Mouse (Mus musculus): ENCODE data around the gene Erbin. TPM values are rescaled to one million over a fixed set of nuclear protein-coding genes. Genes with fewer than 3 reads are reported as not detected.

Erbin gene
- total RNA-seq, 2 experiments from 2014 or later, result 37.5 to 39.2 TPM

DNA sequence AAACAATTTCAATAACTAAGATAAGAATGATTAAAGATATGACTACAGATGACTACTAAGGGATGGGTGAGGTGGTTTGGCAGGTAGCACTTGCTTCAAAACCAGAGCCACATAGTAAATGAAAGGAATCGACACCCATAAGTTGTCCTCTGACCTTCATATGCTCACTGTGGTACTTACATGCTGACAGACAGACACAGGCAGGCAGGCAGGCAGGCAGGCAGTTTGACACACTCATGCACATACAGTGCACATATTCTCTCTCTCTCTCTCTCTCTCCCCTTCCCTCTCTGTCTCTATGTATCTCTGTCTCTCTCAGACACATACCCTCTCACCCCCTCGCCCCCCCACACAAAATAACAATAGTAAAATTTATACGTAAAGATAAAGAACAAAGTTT is 10.4 kb downstream of the Erbin start:
- Histone ChIP-seq H3K27ac (no peak overlapping the region), H3K4me3 (no peak overlapping the region)
- no peak for TF ChIP-seq CTCF (IDR thresholded peaks at IDR 0.05)
- intact Hi-C loops (cut with DNase I), result no loop called here
- DNase-seq (ENCODE audit: extremely low spot score in 1 of 2, low spot score in 2 of 2), result no peak

DNA sequence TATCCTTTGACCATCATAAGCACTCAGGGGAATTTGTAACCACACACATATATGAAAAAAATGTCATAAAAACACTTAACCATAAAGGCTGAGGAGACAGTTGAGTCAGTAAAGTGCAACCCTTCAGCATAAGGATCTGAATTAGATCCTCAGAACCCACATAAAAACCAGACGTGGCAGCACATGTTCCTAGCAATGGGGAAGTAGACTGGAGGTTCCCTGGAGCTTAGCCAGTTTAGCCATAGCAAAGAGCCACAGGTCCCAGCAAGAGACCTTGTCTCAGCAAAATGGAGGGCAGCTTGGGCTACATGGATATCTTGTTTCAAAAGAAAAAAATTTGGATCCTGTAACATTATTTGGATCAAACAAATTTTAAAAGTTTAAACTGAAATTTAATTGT is 20.3 kb downstream of the Erbin start:
- intact Hi-C loops (cut with DNase I), result no loop called here

DNA sequence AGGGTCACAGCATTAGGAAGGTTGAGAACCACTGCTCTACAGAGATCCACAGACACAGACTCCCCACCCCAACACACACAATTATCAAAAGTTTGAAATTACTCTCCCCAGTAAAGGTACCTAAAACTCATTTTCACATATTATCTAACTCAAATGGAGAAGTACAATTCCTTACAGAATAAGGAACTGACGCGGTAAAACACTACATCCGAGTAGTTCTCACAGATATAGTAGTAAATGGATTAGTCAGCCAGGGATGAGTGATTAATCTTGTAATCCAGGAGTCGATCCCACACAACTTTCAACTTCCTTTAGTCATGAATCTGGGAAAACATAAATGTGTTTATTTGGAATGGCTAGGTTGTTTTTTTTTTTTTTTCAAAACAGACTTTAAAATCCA is 22.7 kb downstream of the Erbin start:
- intact Hi-C loops (cut with DNase I), result no loop called here
- no peak for TF ChIP-seq CTCF (IDR thresholded peaks at IDR 0.05)
- no peak for DNase-seq (ENCODE audit: extremely low spot score in 1 of 2, low spot score in 2 of 2)
- Histone ChIP-seq H3K27ac (no peak overlapping the region), H3K4me3 (no peak overlapping the region)

More for the DNA sequence above, 20.3 kb downstream of the Erbin start:
- TF ChIP-seq CTCF (IDR thresholded peaks at IDR 0.05), result no peak
- H3K4me3 ChIP-seq, result no peak overlapping the region
- DNase-seq (ENCODE audit: extremely low spot score in 1 of 2, low spot score in 2 of 2), result no peak
- H3K27ac ChIP-seq, result no peak overlapping the region

DNA sequence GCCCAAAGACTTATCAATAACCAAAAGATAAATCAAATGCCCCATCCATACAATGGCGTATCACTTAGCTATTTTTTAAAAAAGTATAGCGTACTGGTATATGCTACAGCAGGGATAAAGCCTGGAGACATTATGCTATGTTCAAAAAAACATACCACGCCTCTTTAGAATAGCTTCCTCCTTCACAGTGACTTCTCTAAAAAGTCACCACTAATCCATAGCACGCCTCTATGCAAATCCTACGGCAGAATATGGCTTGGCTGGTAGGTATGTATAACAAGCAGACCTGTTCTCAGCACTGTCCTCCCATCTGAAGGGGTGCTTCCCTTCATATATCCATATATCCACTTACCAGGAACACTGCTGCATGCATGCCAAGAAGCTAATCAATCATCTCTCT is 27.2 kb downstream of the Erbin start:
- TF ChIP-seq CTCF (IDR thresholded peaks at IDR 0.05), result no peak
- intact Hi-C loops (cut with DNase I), result no loop called here
- DNase-seq (ENCODE audit: extremely low spot score in 1 of 2, low spot score in 2 of 2), result no peak
- Histone ChIP-seq H3K27ac (no peak overlapping the region), H3K4me3 (no peak overlapping the region)

DNA sequence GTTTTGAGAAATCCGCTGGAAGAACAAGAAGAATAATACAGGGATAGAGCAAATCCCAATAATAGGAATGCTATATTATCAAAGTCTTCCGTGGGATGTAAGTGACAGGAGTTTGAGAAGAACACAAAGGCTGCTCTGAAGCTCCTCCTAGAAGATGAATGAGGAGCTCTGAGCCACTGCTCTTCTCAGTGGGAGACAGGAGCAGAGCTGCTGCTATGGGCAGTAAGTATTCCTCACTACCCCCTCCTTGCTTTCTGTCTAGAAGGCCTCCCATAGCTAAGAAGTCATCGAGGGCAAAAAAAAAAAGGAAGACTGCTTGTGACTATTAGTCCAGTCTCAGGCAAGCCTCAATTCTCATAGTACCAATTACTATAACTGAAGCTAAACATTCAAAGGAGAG is 30.3 kb downstream of the Erbin start:
- DNase-seq (ENCODE audit: extremely low spot score in 1 of 2, low spot score in 2 of 2), result no peak
- TF ChIP-seq CTCF (IDR thresholded peaks at IDR 0.05), result no peak
- no peak overlapping the region for H3K27ac ChIP-seq
- no peak overlapping the region for H3K4me3 ChIP-seq
- intact Hi-C loops (cut with DNase I), result no loop called here

DNA sequence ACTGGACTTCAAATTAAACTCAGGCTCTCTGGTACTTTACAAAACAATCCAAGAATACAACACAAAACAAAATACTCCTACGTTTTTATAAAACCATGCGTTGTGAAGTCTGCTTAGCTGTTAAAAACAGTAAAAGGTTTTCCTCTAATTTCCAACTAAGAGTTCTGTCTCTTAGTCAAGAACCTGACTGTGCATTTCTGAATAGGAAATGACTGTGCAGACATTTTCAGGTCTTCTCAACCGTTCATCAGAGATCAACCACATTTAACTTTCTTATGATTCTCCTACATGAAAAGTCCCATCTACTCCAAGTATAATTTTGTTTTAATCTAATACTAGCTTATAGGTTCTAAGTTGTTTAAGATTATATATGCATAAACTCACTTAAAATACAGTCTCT is 33.8 kb downstream of the Erbin start:
- intact Hi-C loops (cut with DNase I), result no loop called here
- no peak for TF ChIP-seq CTCF (IDR thresholded peaks at IDR 0.05)
- DNase-seq (ENCODE audit: extremely low spot score in 1 of 2, low spot score in 2 of 2), result no peak
- Histone ChIP-seq H3K27ac (no peak overlapping the region), H3K4me3 (no peak overlapping the region)

DNA sequence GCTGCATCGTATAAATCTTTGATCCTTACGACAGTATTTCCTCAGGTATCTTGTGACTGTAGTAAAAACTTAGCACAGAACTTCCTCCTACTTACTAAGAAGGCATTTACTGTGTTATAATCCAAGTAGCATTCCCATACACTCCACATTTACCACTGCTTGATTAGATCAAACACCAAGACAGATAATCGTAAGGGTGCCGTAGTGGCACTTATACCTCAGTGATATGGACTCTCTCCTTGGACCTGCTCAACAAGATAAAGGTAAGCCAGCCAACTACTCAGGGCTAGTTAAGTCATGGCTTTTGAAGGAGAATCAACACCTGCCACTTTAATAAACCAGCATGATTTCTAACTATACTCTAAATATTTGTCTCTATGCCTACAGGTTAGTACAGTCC is 39.1 kb downstream of the Erbin start:
- TF ChIP-seq CTCF (IDR thresholded peaks at IDR 0.05), result no peak
- H3K4me3 ChIP-seq, result no peak overlapping the region
- DNase-seq (ENCODE audit: extremely low spot score in 1 of 2, low spot score in 2 of 2), result no peak
- no peak overlapping the region for H3K27ac ChIP-seq
- intact Hi-C loops (cut with DNase I), result no loop called here

DNA sequence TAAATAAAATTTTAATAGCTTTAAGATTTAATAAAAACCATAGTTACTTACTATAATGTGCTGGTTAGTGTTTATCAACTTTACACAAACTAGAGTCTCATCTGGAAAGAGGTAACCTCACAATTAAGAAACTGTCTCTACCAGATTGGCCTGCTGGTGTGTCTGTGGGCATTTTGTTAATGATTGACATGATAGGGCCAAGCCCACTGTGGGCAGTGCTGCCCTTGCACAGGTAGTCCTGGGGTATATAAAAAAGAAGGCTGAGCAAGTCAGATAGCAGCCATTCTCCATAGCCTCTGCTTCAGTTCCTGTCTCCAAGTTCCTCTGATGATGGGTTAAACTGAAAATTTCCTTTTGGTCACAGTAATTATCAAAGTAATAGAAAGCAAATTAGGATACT is 43.6 kb downstream of the Erbin start:
- H3K4me3 ChIP-seq, result no peak overlapping the region
- intact Hi-C loops (cut with DNase I), result no loop called here
- H3K27ac ChIP-seq, result no peak overlapping the region
- TF ChIP-seq CTCF (IDR thresholded peaks at IDR 0.05), result no peak
- DNase-seq (ENCODE audit: extremely low spot score in 1 of 2, low spot score in 2 of 2), result no peak

DNA sequence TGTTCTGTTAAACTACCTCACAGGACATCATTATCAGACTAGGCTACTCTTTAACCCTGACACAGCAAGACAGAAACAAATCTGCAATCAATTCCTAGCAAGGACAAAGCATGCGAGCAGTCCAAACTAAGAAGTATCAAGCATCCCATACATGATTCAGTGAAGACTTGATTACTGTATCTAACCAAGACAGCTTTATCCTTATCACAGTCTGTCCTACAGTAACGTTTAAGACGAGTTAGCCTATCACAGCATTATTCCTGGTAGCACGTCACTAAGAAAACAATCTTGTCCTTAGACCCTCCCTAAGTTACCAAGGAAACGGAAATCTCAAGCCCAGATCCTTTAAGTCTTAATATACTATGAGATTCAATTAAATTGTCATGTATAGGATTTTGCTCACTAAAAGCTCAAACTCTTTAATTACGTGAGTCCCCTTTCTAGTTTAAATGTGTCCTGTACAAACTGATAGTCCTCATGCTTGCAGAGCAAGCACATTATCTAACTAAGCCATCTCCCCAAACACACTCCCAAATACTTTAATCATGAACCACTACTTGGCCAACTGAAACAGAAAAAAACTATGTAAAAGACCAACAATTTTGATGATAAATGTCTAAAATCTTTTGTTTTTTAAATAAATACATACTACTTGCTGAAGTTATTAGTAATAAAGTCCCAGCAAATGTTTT is 44.3 kb downstream of the Erbin start:
- intact Hi-C loops (cut with DNase I), result no loop called here
- DNase-seq (ENCODE audit: extremely low spot score in 1 of 2, low spot score in 2 of 2), result no peak
- H3K4me3 ChIP-seq, result no peak overlapping the region
- no peak overlapping the region for H3K27ac ChIP-seq
- TF ChIP-seq CTCF (IDR thresholded peaks at IDR 0.05), result no peak

DNA sequence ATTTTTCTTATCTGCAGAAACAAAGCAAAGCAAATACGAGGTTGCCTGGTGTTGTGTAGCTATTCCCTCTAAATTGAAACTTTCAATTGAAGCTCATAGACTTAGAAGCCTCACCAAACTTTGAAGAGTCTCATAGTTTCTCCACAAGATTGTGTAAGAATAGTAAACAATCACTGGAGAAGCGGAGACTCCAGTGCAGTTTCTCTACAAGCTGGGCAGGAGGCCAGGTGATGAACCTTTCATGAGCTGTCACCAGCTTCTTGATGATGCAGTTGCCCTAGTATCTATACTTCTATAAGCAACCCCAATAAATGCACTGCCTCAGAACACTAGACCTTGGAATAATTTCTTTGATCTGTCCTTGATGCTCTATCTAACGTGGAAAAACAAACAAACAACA is 49.5 kb downstream of the Erbin start:
- intact Hi-C loops (cut with DNase I), result no loop called here
- no peak for DNase-seq (ENCODE audit: extremely low spot score in 1 of 2, low spot score in 2 of 2)
- Histone ChIP-seq H3K27ac (no peak overlapping the region), H3K4me3 (no peak overlapping the region)
- no peak for TF ChIP-seq CTCF (IDR thresholded peaks at IDR 0.05)

DNA sequence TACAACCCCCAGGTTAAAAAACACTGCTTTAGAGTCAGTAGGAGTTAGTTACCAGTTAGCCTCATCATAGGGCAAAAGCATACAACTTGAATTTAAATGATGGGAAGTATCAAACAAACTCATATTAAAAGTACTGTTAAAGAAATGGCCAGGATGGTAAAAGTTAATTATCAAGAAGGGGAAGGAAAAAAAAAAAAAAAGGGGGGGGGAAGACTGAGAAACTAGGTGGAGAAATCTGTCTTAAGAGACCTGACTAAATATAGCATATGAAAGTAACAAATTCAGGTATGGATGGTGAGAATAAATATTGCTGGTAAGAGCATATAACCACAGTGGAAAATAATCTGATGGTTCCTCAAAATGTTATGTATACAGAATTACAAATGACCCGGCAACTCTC is 50.2 kb downstream of the Erbin start:
- H3K4me3 ChIP-seq, result no peak overlapping the region
- no peak for TF ChIP-seq CTCF (IDR thresholded peaks at IDR 0.05)
- no peak overlapping the region for H3K27ac ChIP-seq
- intact Hi-C loops (cut with DNase I), result no loop called here
- DNase-seq (ENCODE audit: extremely low spot score in 1 of 2, low spot score in 2 of 2), result no peak

DNA sequence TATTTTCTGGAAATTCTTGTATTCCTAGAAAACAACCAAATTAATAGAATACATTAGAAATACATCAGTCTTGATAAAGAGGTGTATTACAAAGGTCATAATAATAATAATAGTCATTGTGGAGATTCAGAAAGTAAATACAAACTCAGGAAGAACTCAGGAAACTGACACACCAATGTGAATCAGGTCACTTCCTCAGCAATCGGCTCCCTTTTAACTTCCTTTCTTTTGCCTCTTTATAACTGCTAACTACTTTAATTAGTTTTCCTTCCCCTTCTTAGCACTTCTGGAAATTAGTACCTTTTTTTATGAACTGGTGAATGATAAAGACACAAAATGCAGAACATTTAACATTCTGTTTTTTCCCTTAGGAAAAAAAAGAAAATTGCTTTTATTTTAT is 51.4 kb downstream of the Erbin start:
- TF ChIP-seq CTCF (IDR thresholded peaks at IDR 0.05), result no peak
- intact Hi-C loops (cut with DNase I), result no loop called here
- Histone ChIP-seq H3K27ac (no peak overlapping the region), H3K4me3 (no peak overlapping the region)
- no peak for DNase-seq (ENCODE audit: extremely low spot score in 1 of 2, low spot score in 2 of 2)

DNA sequence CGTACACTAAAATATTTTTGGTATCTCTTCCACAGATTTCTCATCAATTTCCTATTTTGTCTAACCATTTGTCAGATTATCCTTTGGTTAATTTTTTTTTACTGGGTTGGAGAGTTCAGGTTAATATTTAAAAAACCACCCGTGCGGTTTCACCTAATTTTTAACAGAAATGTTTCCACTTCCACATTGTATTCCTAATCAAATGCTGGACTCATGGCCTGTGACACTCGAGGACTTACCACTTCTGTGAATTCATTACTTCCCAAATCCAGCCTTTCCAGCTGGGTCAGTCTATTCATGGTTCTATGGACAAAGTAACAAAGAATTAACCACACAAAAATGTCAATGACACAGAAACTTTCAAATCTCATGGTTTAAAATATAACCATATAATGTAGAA is 58.3 kb downstream of the Erbin start:
- Histone ChIP-seq H3K4me3 (no peak overlapping the region), H3K27ac (no peak overlapping the region)
- intact Hi-C loops (cut with DNase I), result no loop called here
- no peak for DNase-seq (ENCODE audit: extremely low spot score in 1 of 2, low spot score in 2 of 2)
- no peak for TF ChIP-seq CTCF (IDR thresholded peaks at IDR 0.05)
